Mouse (Mus musculus): Measurements from ENCODE around the gene Lcorl. TPM values are rescaled to one million over a fixed set of nuclear protein-coding genes. Genes with fewer than 3 reads are reported as not detected.
"Not testable (repeated sequence)": the region's sequence is repeated elsewhere in the genome, so short reads cannot be mapped to it uniquely, and the experiment has no call there.

The Lcorl gene
- polyA plus RNA-seq, 1 experiment from 2014 or later, result 20.9 TPM

- Histone ChIP-seq H3K36me3 (no peaks in the 10 kb centered on the region), H3K9ac (peak overlapping the region; percentile 56), H3K4me2 (peak overlapping the region; percentile 96), H3K27me3 (no peaks in the 10 kb centered on the region), H3K9me3 (no peaks in the 10 kb centered on the region), H3K4me1 (peaks cover 11% of the 10 kb centered on the region), H3K27ac (peak overlapping the region; percentile 87), H3K4me3 (peak overlapping the region; percentile 83)
- no peak for ATAC-seq (ENCODE audit: insufficient number of reproducible peaks, low FRiP score, low TSS enrichment, low read depth)
- WGBS, result under 1% methylated on average over 27 of the region's 27 CpGs
Measured at GRCm38 (mm10) chr5:45669234-45669597, 188.2 kb downstream of the Lcorl start.

GRCm38 (mm10) chr5:45668831-45669230, 188.6 kb downstream of the Lcorl start:
- ATAC-seq (ENCODE audit: insufficient number of reproducible peaks, low FRiP score, low TSS enrichment, low read depth), result no peak
- Histone ChIP-seq H3K9ac (peak overlapping the region; percentile 56), H3K4me3 (peak overlapping the region; percentile 83), H3K9me3 (no peaks in the 10 kb centered on the region), H3K27ac (peak overlapping the region; percentile 87), H3K36me3 (no peaks in the 10 kb centered on the region), H3K4me1 (peaks cover 11% of the 10 kb centered on the region), H3K27me3 (no peaks in the 10 kb centered on the region), H3K4me2 (peak overlapping the region; percentile 96)
- WGBS, result 0% methylated on average over 3 of the region's 3 CpGs

GRCm38 (mm10) chr5:45668324-45668723, 189.1 kb downstream of the Lcorl start:
- H3K36me3 ChIP-seq, result no peaks in the 10 kb centered on the region
- H3K9me3 ChIP-seq, result no peaks in the 10 kb centered on the region
- H3K27me3 ChIP-seq, result no peaks in the 10 kb centered on the region
- H3K4me2 ChIP-seq, result no peak overlapping the region
- 14% methylated on average over 3 of the region's 3 CpGs for WGBS
- no peak overlapping the region for H3K27ac ChIP-seq
- peaks cover 11% of the 10 kb centered on the region for H3K4me1 ChIP-seq
- H3K4me3 ChIP-seq, result no peak overlapping the region
- no peak for ATAC-seq (ENCODE audit: insufficient number of reproducible peaks, low FRiP score, low TSS enrichment, low read depth)
- no peak overlapping the region for H3K9ac ChIP-seq

GRCm38 (mm10) chr5:45658406-45658805, 199.0 kb downstream of the Lcorl start:
- H3K4me1 ChIP-seq; H3K9ac ChIP-seq; ATAC-seq (ENCODE audit: insufficient number of reproducible peaks, low FRiP score, low TSS enrichment, low read depth); H3K4me3 ChIP-seq; H3K27ac ChIP-seq; H3K36me3 ChIP-seq; H3K27me3 ChIP-seq; H3K4me2 ChIP-seq; H3K9me3 ChIP-seq: not testable (repeated sequence)
- WGBS, result 91% methylated on average over 13 of the region's 13 CpGs

GRCm38 (mm10) chr5:45651026-45651703, 206.2 kb downstream of the Lcorl start:
- ATAC-seq (ENCODE audit: insufficient number of reproducible peaks, low FRiP score, low TSS enrichment, low read depth), result no peak
- Histone ChIP-seq H3K4me2 (no peak overlapping the region), H3K36me3 (no peaks in the 10 kb centered on the region), H3K27ac (no peak overlapping the region), H3K4me1 (no peaks in the 10 kb centered on the region), H3K9ac (no peak overlapping the region), H3K9me3 (no peaks in the 10 kb centered on the region), H3K4me3 (no peak overlapping the region), H3K27me3 (no peaks in the 10 kb centered on the region)
- 64% methylated on average over 2 of the region's 2 CpGs for WGBS

Other genes with a start within 250 kb of the Lcorl start
- gene Fam184b, start 218.0 kb downstream of the Lcorl start, polyA plus RNA-seq (2015; fragmentation: Nextera tagmentation; extraction: Ambion mirVana), result 2.7 and 3.7 TPM in 2 replicates
- 33.0 and 35.7 TPM in 2 replicates for gene Ncapg, start 187.7 kb downstream of the Lcorl start, polyA plus RNA-seq (2015; fragmentation: Nextera tagmentation; extraction: Ambion mirVana)

Data from limb, embryonic 15.5 days (tissue).